ENCODE assay signal across 9 mouse cellular contexts in genomic region chr11:54958571-54959073, GRCm38 (mm10). TPM values are rescaled to one million over a fixed set of nuclear protein-coding genes. Genes with fewer than 3 reads are reported as not detected.
DNase-seq lines count a peak whose midpoint lies in the region; ATAC-seq and TF ChIP-seq lines count a peak whose summit lies in the region.
"Had no signal": no experiment of that assay in that cellular context is flagged by ENCODE, and none has a peak within 500 bp of the region (broad histone marks: within the 10 kb centered on the region; RNA-seq: fewer than 3 reads in every experiment).

No protein-coding gene starts in this region.

- no peak for DNase-seq in heart, adult 8-10 months (ENCODE audit: low spot score)
- DNase-seq in G1E (ENCODE audit: low spot score): peak; percentile 47
- no peak for DNase-seq in ovary, postnatal 10 days (ENCODE audit: low spot score)
- no peak for DNase-seq in cerebellum, adult 11-12 months
- DNase-seq: lung, embryonic 14.5 days had no signal

- H3K27ac ChIP-seq in heart, embryonic 11.5 days (ENCODE audit: low read depth, low read length): peak overlapping the region; percentile 70
- peak overlapping the region; percentile 65; the same call in 1 of the 2 replicates for H3K27ac ChIP-seq in intestine, postnatal 0 days (ENCODE audit: low read depth, low read length)
- H3K27ac ChIP-seq in stomach, embryonic 14.5 days (ENCODE audit: low read length): peak overlapping the region; percentile 3; the same call in 1 of the 2 replicates
- H3K27ac ChIP-seq in neural tube, embryonic 15.5 days (replicated peaks): no peak overlapping the region

- H3K9ac ChIP-seq in heart, embryonic 11.5 days (ENCODE audit: low read depth, low read length): peak overlapping the region; percentile 13; the same call in 1 of the 2 replicates
- no peak overlapping the region for H3K9ac ChIP-seq in intestine, postnatal 0 days (ENCODE audit: low read depth, low read length)
- H3K9ac ChIP-seq in stomach, embryonic 14.5 days (replicated peaks; ENCODE audit: low read depth, low read length): no peak overlapping the region
- no peak overlapping the region for H3K9ac ChIP-seq in neural tube, embryonic 15.5 days (replicated peaks)
- H3K9ac ChIP-seq: lung, embryonic 14.5 days had no signal

- H3K4me2 ChIP-seq in heart, embryonic 11.5 days: 0 out of 2 replicates have a peak overlapping the region, but pooled peaks have one; percentile 20
- H3K4me2 ChIP-seq in intestine, postnatal 0 days (replicated peaks; ENCODE audit: low read depth): no peak overlapping the region
- no peak overlapping the region for H3K4me2 ChIP-seq in stomach, embryonic 14.5 days (replicated peaks; ENCODE audit: low read depth, low read length)
- H3K4me2 ChIP-seq in neural tube, embryonic 15.5 days: no peak overlapping the region
- H3K4me2 ChIP-seq: lung, embryonic 14.5 days had no signal

- no peak for TF ChIP-seq CTCF in G1E (IDR thresholded peaks at IDR 0.05; ENCODE audit: low read depth, low read length)
- TF ChIP-seq CTCF in intestine, postnatal 0 days (IDR thresholded peaks at IDR 0.05; ENCODE audit: low read depth): no peak

- H3K36me3 ChIP-seq in heart, embryonic 11.5 days (ENCODE audit: control insufficient read depth, insufficient read depth, low read length): no peaks in the 10 kb centered on the region
- H3K36me3 ChIP-seq in G1E (replicated peaks): peaks cover 6% of the 10 kb centered on the region
- no peaks in the 10 kb centered on the region for H3K36me3 ChIP-seq in intestine, postnatal 0 days (ENCODE audit: control insufficient read depth, insufficient read depth)
- H3K36me3 ChIP-seq in stomach, embryonic 14.5 days (ENCODE audit: control insufficient read depth, insufficient read depth, low read length): no peaks in the 10 kb centered on the region
- no peaks in the 10 kb centered on the region for H3K36me3 ChIP-seq in neural tube, embryonic 15.5 days

- H3K4me3 ChIP-seq in heart, embryonic 11.5 days (ENCODE audit: low read depth, low read length): no peak overlapping the region
- H3K4me3 ChIP-seq in G1E (ENCODE audit: low read depth, low read length): peak overlapping the region; percentile 44; the same call in 1 of the 2 replicates
- no peak overlapping the region for H3K4me3 ChIP-seq in intestine, postnatal 0 days (ENCODE audit: low read depth, low read length)
- no peak overlapping the region for H3K4me3 ChIP-seq in stomach, embryonic 14.5 days (ENCODE audit: low read depth, low read length)
- no peak overlapping the region for H3K4me3 ChIP-seq in neural tube, embryonic 15.5 days (replicated peaks)

- H3K27me3 ChIP-seq in heart, embryonic 11.5 days (ENCODE audit: control insufficient read depth, insufficient read depth, low read length): no peaks in the 10 kb centered on the region
- H3K27me3 ChIP-seq in G1E (ENCODE audit: insufficient read depth, low read length): peaks cover 9% of the 10 kb centered on the region; the same call in 1 of the 2 replicates
- no peaks in the 10 kb centered on the region for H3K27me3 ChIP-seq in intestine, postnatal 0 days (replicated peaks; ENCODE audit: control insufficient read depth, insufficient read depth, low read length)
- no peaks in the 10 kb centered on the region for H3K27me3 ChIP-seq in stomach, embryonic 14.5 days (ENCODE audit: control insufficient read depth, insufficient read depth, low read length)
- H3K27me3 ChIP-seq in neural tube, embryonic 15.5 days (replicated peaks): no peaks in the 10 kb centered on the region

- no peaks in the 10 kb centered on the region for H3K9me3 ChIP-seq in heart, embryonic 11.5 days (replicated peaks; ENCODE audit: control insufficient read depth, low read length)
- no peaks in the 10 kb centered on the region for H3K9me3 ChIP-seq in G1E (replicated peaks)
- H3K9me3 ChIP-seq in intestine, postnatal 0 days (ENCODE audit: control insufficient read depth): no peaks in the 10 kb centered on the region
- H3K9me3 ChIP-seq in stomach, embryonic 14.5 days (ENCODE audit: control insufficient read depth, low read depth, low read length): no peaks in the 10 kb centered on the region
- H3K9me3 ChIP-seq in neural tube, embryonic 15.5 days (replicated peaks): no peaks in the 10 kb centered on the region

- H3K4me1 ChIP-seq in heart, embryonic 11.5 days (ENCODE audit: control insufficient read depth, insufficient read depth, low read length): peaks cover 36% of the 10 kb centered on the region
- peaks cover 61% of the 10 kb centered on the region for H3K4me1 ChIP-seq in G1E (ENCODE audit: insufficient read depth, low read depth, low read length)
- H3K4me1 ChIP-seq in intestine, postnatal 0 days (replicated peaks; ENCODE audit: control insufficient read depth, insufficient read depth, low read length): peaks cover 5% of the 10 kb centered on the region; the same call in 1 of the 2 replicates
- peaks cover 26% of the 10 kb centered on the region; the same call in 1 of the 2 replicates for H3K4me1 ChIP-seq in stomach, embryonic 14.5 days (ENCODE audit: control insufficient read depth, insufficient read depth, low read length)
- peaks cover 24% of the 10 kb centered on the region for H3K4me1 ChIP-seq in neural tube, embryonic 15.5 days

- ATAC-seq in heart, embryonic 11.5 days (replicated peaks; ENCODE audit: insufficient number of reproducible peaks, low FRiP score, low TSS enrichment): no peak
- ATAC-seq in G1E (ENCODE audit: extremely low read depth, insufficient number of reproducible peaks, low FRiP score, poor library complexity, severe bottlenecking): peak; percentile 38
- ATAC-seq in intestine, postnatal 0 days: peak; percentile 67
- no peak for ATAC-seq in stomach, embryonic 14.5 days (ENCODE audit: insufficient number of reproducible peaks, insufficient read depth, low FRiP score, low read depth)
- no peak for ATAC-seq in neural tube, embryonic 15.5 days (ENCODE audit: low FRiP score)

- 18% methylated on average over 3 of the region's 3 CpGs for WGBS in heart, embryonic 11.5 days (ENCODE audit: insufficient replicate concordance)
- WGBS in intestine, postnatal 0 days: 31% methylated on average over 3 of the region's 3 CpGs
- WGBS in stomach, embryonic 14.5 days: 48% methylated on average over 3 of the region's 3 CpGs
- WGBS in neural tube, embryonic 15.5 days: 40% methylated on average over 3 of the region's 3 CpGs

RNA-seq across cellular contexts. Expression of gene Tnip1, which starts 4.1 kb away (rescaled TPM):
- 16.0 and 16.8 TPM in 2 replicates for polyA plus RNA-seq in heart, embryonic 11.5 days (2014; fragmentation: Nextera tagmentation; extraction: Ambion mirVana)
- total RNA-seq in heart, adult 8-10 months (2022): 10 to 100 TPM; 30.7 to 41.6 (median 35.2) TPM
- total RNA-seq in G1E (2014; fragmentation: Nextera tagmentation) (17.3 and 22.4 TPM in 2 replicates), G1E (2017) (9.6 and 11.6 TPM in 2 replicates)
- polyA plus RNA-seq in G1E (2012): 29.9 and 31.9 TPM in 2 replicates
- 29.9 and 30.3 TPM in 2 replicates for polyA plus RNA-seq in intestine, postnatal 0 days (2015; fragmentation: Nextera tagmentation; extraction: Ambion mirVana)
- 21.0 and 21.4 TPM in 2 replicates for polyA plus RNA-seq in stomach, embryonic 14.5 days (2014; fragmentation: Nextera tagmentation; extraction: Ambion mirVana)
- polyA plus RNA-seq in neural tube, embryonic 15.5 days (2015; fragmentation: Nextera tagmentation; extraction: Ambion mirVana): 20.0 and 23.2 TPM in 2 replicates

RNA-seq across cellular contexts. Expression of gene Gpx3, which starts 56.4 kb away (rescaled TPM):
- 1,579 and 1,713 TPM in 2 replicates for polyA plus RNA-seq in heart, embryonic 11.5 days (2014; fragmentation: Nextera tagmentation; extraction: Ambion mirVana)
- total RNA-seq in heart, adult 8-10 months (2022): 100 to 1,000 TPM; 188 to 354 (median 218) TPM
- total RNA-seq in G1E (2014; fragmentation: Nextera tagmentation) (not detected in 2 replicates), G1E (2017) (not detected in 2 replicates)
- polyA plus RNA-seq in G1E (2012): not detected in 2 replicates
- polyA plus RNA-seq in intestine, postnatal 0 days (2015; fragmentation: Nextera tagmentation; extraction: Ambion mirVana): 6,664 and 6,785 TPM in 2 replicates
- 197 and 202 TPM in 2 replicates for polyA plus RNA-seq in stomach, embryonic 14.5 days (2014; fragmentation: Nextera tagmentation; extraction: Ambion mirVana)
- 69.2 and 82.4 TPM in 2 replicates for polyA plus RNA-seq in neural tube, embryonic 15.5 days (2015; fragmentation: Nextera tagmentation; extraction: Ambion mirVana)

Comparison
In these comparisons a context has a peak if more than half of its experiments do, and no peak if none do; other contexts are left out.
1. ATAC-seq: peak in G1E (single experiment) and intestine, postnatal 0 days (single experiment); none in heart, embryonic 11.5 days (single experiment), stomach, embryonic 14.5 days (single experiment) and neural tube, embryonic 15.5 days (single experiment).
2. RNA of gene Gpx3, which starts 56.4 kb away (polyA plus RNA-seq): 6,664 to 6,785 TPM in intestine, postnatal 0 days, 1,579 to 1,713 TPM in heart, embryonic 11.5 days, 197 to 202 TPM in stomach, embryonic 14.5 days and 69.2 to 82.4 TPM in neural tube, embryonic 15.5 days; not detected in G1E; every median in the first group is over 10 times any median in the second.